Mouse (Mus musculus) forebrain, embryonic 16.5 days (tissue): ENCODE results near the gene Apol9b. TPM values are rescaled to one million over a fixed set of nuclear protein-coding genes. Genes with fewer than 3 reads are reported as not detected.
"Not testable (repeated sequence)": the region's sequence is repeated elsewhere in the genome, so short reads cannot be mapped to it uniquely, and the experiment has no call there.

Experiments used
- ATAC-seq: fragments of 200-750 bp; cut with Nextera tagmentation; 2 replicates; pipeline ENCODE4 v1.8.0; 2017; ENCODE audit warnings: mild to moderate bottlenecking, moderate library complexity
- H3K27ac ChIP-seq: fragments of 300-500 bp; sonication (generic); 2 replicates; pipeline ENCODE4 v1.5.1; 2014; ENCODE audit warnings: low read length, control low read depth
- H3K27me3 ChIP-seq: fragments of 300-500 bp; sonication (generic); replicated peaks from 2 replicates; pipeline ENCODE4 v1.6.1; 2014; ENCODE audit warnings: low read length; ENCODE audit not compliant: control insufficient read depth, insufficient read depth
- H3K36me3 ChIP-seq: fragments of 300-500 bp; sonication (generic); 2 replicates; pipeline ENCODE4 v1.6.1; 2014; ENCODE audit not compliant: control insufficient read depth, insufficient read depth
- H3K4me1 ChIP-seq: fragments of 300-500 bp; sonication (generic); replicated peaks from 2 replicates; pipeline ENCODE4 v1.6.1; 2014; ENCODE audit warnings: low read length; ENCODE audit not compliant: control insufficient read depth, insufficient read depth
- H3K4me2 ChIP-seq: fragments of 300-500 bp; sonication (generic); 2 replicates; pipeline ENCODE4 v1.6.1; 2014; ENCODE audit warnings: mild to moderate bottlenecking, low read length, control low read depth
- H3K4me3 ChIP-seq: fragments of 300-500 bp; sonication (generic); replicated peaks from 2 replicates; pipeline ENCODE4 v1.5.1; 2014; ENCODE audit warnings: mild to moderate bottlenecking, low read length, control low read depth
- H3K9ac ChIP-seq: fragments of 300-500 bp; sonication (generic); replicated peaks from 2 replicates; pipeline ENCODE4 v1.6.1; 2014; ENCODE audit warnings: low read depth, low read length, control low read depth
- H3K9me3 ChIP-seq: fragments of 300-500 bp; sonication (generic); 2 replicates; pipeline ENCODE4 v1.6.1; 2016; ENCODE audit warnings: low read length; ENCODE audit not compliant: control insufficient read depth
- WGBS: fragments of 180-500 bp; shearing (Covaris S2); extraction: QIAGEN DNeasy Blood & Tissue Kit; methylation state at CpG from one replicate; pipeline ENCODE4 v1.1.7; 2014; 5-methylcytosine and 5-hydroxymethylcytosine counted together
- polyA plus RNA-seq: library from polyadenylated mRNA; unstranded; fragments of >200 nt; fragmentation: Nextera tagmentation; extraction: Ambion mirVana; gene quantifications from 2 replicates; pipeline ENCODE4 v1.2.1, GENCODE M21; 2015

Gene Apol9b
- polyA plus RNA-seq, 1 experiment from 2014 or later = not detected

DNA sequence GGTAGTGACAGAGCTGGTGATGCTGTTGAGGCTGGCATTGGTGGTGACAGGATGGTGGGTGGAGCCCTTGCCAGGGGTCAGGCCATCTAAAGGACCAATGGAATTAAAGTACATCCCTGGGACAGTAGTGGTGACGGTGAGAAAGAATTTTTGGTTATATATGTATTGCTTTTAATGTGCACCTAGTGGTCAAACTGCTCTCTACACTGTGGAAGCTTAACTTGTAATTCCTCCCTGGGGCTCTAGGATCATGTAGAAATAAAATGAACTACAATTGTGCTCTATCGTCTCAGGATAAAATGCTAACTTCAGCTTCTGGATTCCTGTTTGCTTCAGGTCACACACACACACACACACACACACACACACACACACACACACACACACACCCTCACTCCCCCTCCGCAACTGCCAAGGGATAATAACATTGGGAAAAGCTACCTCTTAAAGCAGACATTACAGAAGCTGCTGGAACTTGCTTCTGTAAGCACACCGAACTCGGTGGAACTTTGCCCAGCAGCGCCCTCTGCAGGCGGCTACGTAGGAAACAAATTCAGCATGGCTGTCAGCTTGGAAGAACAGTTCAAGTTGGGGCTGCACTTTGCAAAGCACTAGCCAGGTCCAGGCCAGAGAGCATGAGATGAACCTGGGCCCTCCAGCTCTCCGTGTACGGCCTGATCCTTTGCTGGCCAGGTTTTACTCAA lies 4.5 kb upstream of the Apol9b start:
- H3K4me1 ChIP-seq, H3K27me3 ChIP-seq, H3K4me2 ChIP-seq, H3K4me3 ChIP-seq, H3K9ac ChIP-seq, ATAC-seq, H3K27ac ChIP-seq, H3K36me3 ChIP-seq, H3K9me3 ChIP-seq: not testable (repeated sequence)
- WGBS = 23% methylated on average over 2 of the region's 10 CpGs

DNA sequence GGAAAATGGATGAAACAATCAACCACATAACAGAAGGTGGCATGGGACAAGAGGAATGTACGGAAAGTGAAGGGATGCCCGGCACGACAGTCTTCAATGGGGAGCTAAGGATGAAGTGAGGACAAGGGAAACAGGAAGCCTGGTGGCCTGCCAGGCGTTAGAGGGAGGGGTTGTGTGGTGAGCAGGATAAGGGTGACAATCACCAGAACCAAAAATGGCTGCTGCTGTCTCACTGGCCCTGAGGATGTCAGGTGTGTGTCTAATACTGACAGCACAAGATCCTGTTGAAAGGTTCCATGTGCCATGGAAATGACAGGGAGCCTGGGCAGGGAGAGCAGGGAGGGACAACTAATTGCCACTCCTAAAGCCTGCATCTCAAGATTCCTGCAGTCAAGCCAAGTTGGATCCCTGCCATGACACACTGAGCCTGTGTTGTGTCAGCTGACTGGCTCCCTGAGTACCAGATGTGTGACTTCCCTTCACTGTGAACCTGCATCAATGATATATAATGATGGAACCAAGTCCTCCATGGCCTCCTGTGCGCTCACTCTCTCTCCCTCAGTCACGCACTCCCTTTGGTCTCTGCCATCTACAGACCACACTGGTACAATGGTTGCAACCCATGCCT lies 3.3 kb upstream of the Apol9b start:
- not testable (repeated sequence) for H3K4me2 ChIP-seq, H3K4me1 ChIP-seq, H3K27me3 ChIP-seq, H3K9ac ChIP-seq, H3K27ac ChIP-seq, ATAC-seq, H3K9me3 ChIP-seq, H3K4me3 ChIP-seq, H3K36me3 ChIP-seq
- 79% methylated on average over 5 of the region's 6 CpGs for WGBS

DNA sequence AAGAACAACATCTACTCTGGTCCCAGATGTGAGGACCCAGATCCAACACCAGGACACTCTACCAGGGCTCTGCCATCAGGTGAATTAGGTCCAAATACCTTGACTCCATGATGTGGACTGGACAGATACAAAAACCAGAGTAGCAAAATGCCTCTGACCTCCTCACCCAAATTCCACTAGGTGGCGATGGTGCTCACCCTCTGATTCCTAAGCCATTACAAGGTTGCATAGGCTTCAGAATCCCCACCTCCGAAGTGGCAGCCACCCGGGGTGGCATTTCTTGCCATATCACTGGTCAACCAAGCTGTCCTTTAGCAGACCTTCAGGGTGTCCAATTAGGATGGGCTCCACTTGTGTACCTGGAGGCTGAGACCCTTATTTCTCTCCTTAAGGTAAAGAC lies 1.7 kb upstream of the Apol9b start:
- 7% methylated on average over 3 of the region's 3 CpGs for WGBS
- ATAC-seq, H3K9ac ChIP-seq, H3K27ac ChIP-seq, H3K4me2 ChIP-seq, H3K36me3 ChIP-seq, H3K4me1 ChIP-seq, H3K9me3 ChIP-seq, H3K4me3 ChIP-seq, H3K27me3 ChIP-seq: not testable (repeated sequence)

DNA sequence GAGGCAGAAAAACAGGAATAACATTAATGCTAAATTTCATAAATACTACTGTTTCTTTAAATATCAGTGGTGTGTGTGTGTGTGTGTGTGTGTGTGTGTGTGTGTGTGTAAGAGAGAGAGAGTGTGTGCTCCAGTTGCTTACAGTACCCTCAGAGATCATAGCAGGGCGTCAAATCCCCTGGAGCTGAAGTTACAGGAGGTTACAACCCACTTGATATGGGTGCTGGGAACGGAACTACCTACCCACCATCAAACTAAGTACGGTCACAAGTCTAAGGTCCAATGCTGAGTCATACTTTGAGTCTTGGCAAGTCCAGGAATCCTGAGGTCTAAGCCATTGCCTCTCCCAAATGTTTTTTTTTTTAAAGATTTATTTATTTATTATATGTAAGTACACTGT lies 1.1 kb upstream of the Apol9b start:
- not testable (repeated sequence) for H3K36me3 ChIP-seq, H3K9ac ChIP-seq, H3K4me1 ChIP-seq, H3K27me3 ChIP-seq, H3K4me2 ChIP-seq, H3K4me3 ChIP-seq, ATAC-seq, H3K9me3 ChIP-seq, H3K27ac ChIP-seq
- 90% methylated on average over 3 of the region's 3 CpGs for WGBS

DNA sequence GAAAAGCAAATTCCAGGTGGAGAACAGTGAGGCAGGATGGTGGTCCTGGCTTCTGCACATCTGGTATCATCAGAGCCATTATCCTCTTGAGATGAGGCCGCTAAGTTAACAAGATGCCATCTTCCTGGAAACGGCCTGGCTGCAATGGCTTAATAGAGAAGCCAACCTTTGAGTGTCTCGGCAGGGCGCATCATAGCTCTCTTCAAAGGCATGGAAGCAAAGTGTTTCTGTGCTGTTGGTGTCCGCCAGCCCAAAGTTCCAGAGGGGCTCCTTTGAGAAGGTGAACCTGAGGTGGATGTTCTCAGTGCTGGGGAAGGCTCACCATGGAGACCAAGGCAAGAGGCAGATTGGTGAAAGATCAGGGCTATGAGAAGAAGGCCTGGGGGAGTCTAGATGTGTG lies 2.8 kb downstream of the Apol9b start:
- no peaks in the 10 kb centered on the region for H3K9me3 ChIP-seq
- ATAC-seq = no peak
- H3K36me3 ChIP-seq = no peaks in the 10 kb centered on the region
- WGBS = 88% methylated on average over 5 of the region's 5 CpGs
- no peaks in the 10 kb centered on the region for H3K4me1 ChIP-seq
- no peak overlapping the region for H3K9ac ChIP-seq
- no peak overlapping the region for H3K4me2 ChIP-seq
- H3K27ac ChIP-seq = no peak overlapping the region
- H3K27me3 ChIP-seq = no peaks in the 10 kb centered on the region
- no peak overlapping the region for H3K4me3 ChIP-seq

DNA sequence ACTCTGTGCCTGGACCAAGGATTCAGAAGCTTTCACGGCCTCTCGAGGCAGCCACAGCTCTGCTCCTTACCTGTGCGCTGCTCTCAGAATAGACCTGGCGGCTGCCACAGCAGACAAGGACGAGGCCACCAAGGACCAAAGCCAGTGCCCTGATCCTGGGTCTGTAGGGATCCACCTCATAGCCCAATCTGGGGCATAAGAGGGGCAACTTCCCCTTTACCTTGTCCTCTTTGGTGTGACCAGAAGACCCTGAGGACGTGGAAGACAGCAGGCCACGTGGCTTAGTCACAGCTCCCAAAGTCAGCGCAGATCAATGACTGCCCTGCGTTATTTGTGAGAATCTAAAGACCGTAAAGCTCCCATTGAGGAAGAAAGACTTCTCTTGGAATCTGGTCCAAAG lies 4.0 kb downstream of the Apol9b start:
- H3K9me3 ChIP-seq, H3K27me3 ChIP-seq: not testable (repeated sequence)
- 72% methylated on average over 10 of the region's 10 CpGs for WGBS

DNA sequence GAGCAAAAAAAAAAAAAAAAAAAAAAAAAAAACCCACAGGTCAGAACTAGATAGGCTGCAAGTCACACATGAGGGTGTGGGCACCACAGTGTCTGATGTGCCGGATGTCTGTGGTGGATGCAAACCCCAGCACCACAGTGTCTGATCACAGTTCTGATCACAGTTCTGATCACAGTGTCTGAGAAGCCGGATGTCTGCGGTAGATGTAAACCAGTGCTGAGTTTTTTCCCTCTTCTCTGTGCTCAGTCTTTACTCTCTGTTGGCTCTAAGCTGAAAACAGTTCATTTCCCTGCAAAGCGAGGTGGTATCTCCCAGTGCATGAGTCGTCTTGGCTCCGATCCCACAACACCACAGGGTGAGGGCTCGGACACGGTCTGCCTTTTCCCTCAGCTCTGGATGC lies 4.5 kb downstream of the Apol9b start:
- not testable (repeated sequence) for H3K36me3 ChIP-seq, H3K9ac ChIP-seq, H3K4me1 ChIP-seq, H3K9me3 ChIP-seq, ATAC-seq, H3K27ac ChIP-seq, H3K4me3 ChIP-seq, H3K27me3 ChIP-seq, H3K4me2 ChIP-seq
- WGBS = 77% methylated on average over 8 of the region's 8 CpGs

More for the DNA sequence above, 4.0 kb downstream of the Apol9b start:
- not testable (repeated sequence) for H3K4me2 ChIP-seq, H3K9ac ChIP-seq, H3K27ac ChIP-seq, ATAC-seq, H3K36me3 ChIP-seq, H3K4me1 ChIP-seq, H3K4me3 ChIP-seq

DNA sequence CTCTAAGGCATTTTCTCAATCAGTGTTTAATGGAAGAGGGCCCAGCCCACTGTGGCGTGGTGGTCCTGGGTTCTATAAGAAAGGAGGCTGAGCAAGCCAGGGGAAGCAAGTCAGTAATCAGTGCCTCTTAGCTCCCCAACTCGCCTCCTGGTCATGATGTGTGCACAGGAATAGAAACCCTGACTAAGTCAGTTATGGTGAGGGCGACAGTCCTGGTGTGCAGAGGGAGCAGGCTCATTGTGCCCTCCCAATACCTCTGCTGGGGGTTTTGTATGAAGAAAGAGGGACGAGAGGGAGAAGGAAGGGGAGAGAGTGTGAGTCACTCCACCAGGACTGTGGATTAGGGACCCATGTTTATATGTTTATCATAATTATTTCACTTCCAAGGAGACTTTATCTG lies 5.1 kb downstream of the Apol9b start:
- 63% methylated on average over 4 of the region's 4 CpGs for WGBS
- H3K4me3 ChIP-seq, H3K4me1 ChIP-seq, H3K27me3 ChIP-seq, H3K4me2 ChIP-seq, H3K27ac ChIP-seq, H3K9ac ChIP-seq, H3K9me3 ChIP-seq, H3K36me3 ChIP-seq, ATAC-seq: not testable (repeated sequence)

DNA sequence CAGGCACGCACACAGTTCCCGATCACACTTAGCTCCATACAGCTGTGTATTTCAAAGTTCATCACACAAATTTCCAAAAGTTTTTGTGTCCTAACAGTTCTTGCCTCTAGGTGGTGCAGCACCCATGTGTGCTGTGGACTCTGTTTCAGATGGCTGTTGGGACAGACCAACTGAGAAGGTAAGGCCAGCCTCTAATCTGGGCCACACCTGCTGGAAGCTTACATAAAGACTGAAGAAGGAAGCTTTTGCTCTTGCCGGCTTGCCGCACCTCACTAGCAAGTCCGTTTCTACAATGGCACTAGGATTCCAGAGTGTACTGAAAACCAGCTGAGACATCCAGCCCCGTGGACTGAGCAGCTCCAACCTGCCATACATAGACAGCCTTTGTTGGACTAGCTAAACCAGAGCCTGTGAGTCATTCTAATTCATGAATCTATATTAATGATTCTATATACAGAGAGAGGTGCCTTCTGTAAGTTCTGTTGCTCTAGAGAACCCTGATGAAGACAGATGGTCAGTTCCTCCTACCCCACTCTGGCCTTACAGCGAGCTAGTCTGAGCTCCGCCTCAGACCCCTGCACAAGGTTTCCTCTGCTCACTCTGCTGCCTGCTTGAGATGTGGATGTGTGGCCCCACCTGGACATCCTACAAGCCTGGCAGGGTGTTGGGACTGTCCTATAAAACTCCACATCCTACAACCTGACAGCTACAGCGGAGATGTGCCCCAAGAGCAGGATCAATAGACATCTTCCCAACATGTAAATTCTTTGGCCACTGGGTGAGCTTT lies 11.9 kb downstream of the Apol9b start:
- 79% methylated on average over 9 of the region's 9 CpGs for WGBS
- no peaks in the 10 kb centered on the region for H3K27me3 ChIP-seq
- H3K4me2 ChIP-seq = no peak overlapping the region
- ATAC-seq = no peak
- no peaks in the 10 kb centered on the region for H3K4me1 ChIP-seq
- no peaks in the 10 kb centered on the region for H3K9me3 ChIP-seq
- H3K4me3 ChIP-seq = no peak overlapping the region
- no peak overlapping the region for H3K27ac ChIP-seq
- no peaks in the 10 kb centered on the region for H3K36me3 ChIP-seq
- no peak overlapping the region for H3K9ac ChIP-seq
